Mouse (Mus musculus): Measurements from ENCODE around the gene Ehd2.

Gene Ehd2

GRCm38 (mm10) chr7:15967312-15967711, at the start of gene Ehd2:
Ehd2 (minus strand) TSS chr7:15967567.
- DNase-seq (ENCODE audit: low spot score), result peak; percentile 90

GRCm38 (mm10) chr7:16015384-16015783, 48.0 kb upstream of the Ehd2 start:
- DNase-seq (ENCODE audit: low spot score), result no peak

- DNase-seq (ENCODE audit: low spot score), result no peak
Measured at GRCm38 (mm10) chr7:16014521-16015175, 47.3 kb upstream of the Ehd2 start.

DNA sequence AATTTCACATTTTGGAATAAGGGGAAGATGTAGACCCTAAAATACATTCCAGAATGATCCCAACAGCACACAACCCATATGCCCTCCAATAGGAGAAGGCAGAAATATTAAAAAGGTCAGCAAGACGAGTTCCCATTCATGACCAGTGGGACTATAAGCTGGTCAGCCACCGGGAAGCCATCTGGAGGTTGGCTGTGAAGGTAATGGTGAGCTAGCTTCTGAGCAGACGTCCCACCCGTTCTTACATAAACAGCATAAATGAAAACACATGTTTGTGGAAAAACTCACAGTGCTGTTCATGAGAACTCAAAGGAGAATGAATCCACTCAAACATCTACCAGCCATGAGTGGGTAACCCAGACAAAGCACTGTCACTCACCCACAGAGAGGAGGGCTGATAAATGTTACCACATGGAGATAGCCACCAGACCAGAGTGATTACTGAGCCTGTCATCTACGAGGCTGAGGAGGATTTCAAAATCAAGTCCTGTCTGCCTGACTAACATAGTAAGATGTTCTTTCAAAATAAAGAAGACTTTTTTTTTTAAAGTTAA, 46.4 kb upstream of the Ehd2 start:
- DNase-seq (ENCODE audit: low spot score), result no peak

DNA sequence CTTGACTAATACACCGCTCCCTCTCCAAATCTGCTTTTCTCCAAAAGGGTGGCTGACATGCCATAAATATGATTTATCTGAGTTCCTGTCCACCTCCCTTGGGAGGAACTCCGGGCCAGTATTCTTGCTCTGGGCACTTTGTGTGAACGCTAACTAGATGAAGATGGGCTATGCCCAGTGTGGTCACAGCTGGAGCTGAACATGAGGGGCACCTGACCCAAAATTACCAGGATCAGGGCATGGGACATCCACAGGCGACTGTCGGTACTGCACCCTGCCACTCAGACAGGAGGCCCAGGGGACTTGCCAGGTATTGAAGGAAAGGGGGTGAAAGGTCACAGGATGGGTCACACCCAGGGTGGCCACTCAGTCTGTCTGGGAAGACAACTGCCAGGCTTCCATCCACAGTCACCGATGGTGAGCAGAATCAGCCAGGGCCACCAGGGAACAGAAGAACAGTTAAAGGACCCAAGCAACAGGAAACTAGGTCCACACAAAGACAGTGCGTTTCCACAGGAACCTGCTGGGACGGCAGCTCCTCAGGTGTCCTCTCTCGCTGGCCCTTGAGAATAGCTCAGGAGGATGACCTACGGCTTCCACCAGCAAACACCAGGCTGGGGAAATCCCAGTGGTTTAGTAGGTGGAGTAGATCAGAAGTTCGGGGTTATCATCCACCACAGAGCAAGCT, 45.4 kb upstream of the Ehd2 start:
- peak; percentile 78 for DNase-seq (ENCODE audit: low spot score)

DNA sequence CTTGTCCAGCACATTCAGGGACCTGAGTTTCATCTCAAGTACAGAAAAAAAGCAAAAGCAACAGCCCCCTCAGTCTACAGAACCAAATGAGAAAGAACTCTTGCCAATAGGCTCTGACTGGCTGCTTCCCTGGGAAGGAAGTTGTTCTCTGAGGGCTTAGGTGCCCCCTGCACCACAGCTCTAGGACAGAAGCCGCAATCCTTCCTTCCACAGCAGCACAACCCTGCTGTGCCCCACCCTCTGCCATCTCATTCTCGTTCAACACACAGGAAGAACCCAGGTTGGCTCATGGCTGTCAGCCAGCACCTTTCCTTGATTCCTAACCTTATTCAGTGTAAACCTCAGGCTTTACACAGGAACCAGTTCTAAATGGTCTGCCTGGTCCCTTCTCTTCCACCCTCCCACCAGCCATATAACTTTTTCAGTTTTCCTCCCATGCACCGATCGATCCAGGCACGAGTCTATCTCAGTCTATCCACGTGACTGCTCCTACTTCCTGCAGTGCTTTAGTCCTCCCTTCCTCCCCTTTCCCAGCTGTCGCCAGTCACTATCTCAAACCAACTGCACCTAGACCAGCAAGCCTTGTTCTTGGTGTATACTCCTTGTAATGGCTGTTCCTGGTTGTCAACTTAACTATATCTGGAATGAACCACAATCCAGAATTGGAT, 44.2 kb upstream of the Ehd2 start:
- DNase-seq (ENCODE audit: low spot score), result no peak

DNA sequence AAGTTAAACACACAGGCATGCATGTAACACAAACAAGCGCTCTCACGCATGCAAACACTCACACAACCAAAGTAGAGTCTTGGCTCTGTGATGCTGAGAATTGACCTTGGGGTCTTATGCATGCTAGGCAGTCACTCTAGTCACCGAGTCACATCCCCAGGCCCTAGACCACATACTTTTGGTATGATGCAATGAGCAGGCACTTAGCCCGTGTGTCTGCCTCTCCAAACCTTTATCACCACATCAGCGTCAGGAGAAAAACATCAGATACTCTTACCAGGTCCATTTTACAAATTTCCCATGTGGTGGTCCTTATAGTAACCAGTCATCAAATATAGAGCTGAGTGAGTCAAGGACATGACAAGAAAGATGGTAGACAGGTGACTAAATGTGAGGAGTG, 43.3 kb upstream of the Ehd2 start:
- no peak for DNase-seq (ENCODE audit: low spot score)

GRCm38 (mm10) chr7:16009636-16010035, 42.3 kb upstream of the Ehd2 start:
- no peak for DNase-seq (ENCODE audit: low spot score)

- no peak for DNase-seq (ENCODE audit: low spot score)
Measured at GRCm38 (mm10) chr7:16005020-16005419, 37.7 kb upstream of the Ehd2 start.

DNA sequence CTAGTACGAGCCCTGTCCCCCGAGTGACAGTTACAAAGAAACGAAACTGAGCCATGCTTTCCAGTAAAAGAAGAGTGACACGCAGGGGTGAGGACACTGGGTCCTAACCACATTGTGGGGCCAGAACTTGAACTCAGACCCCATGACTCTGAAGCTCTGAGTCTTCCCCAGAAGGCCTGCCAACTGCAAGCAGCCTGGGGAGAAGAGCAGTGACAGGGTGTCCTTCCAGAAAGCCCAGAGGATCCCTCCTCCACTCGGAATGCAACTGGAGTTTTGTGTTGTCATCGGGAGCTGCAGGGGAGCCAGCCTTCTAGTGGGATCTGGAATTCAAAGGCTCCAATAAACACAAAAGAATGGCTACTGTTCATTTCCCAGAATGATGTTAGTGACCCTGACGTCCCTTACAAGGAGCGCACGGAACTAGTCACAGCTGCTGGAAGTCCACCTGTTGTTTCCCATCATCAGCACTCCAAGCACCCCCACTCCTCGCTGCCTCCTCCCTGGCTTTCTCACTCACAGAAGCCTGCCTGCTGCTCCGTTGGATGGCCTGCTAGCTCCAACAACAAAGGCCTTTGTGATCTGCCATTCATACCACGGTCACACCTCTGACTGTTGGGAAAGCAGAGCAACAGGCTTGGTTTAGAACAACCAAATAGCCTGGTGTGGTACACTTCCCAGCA, 37.0 kb upstream of the Ehd2 start:
- DNase-seq (ENCODE audit: low spot score), result no peak

DNA sequence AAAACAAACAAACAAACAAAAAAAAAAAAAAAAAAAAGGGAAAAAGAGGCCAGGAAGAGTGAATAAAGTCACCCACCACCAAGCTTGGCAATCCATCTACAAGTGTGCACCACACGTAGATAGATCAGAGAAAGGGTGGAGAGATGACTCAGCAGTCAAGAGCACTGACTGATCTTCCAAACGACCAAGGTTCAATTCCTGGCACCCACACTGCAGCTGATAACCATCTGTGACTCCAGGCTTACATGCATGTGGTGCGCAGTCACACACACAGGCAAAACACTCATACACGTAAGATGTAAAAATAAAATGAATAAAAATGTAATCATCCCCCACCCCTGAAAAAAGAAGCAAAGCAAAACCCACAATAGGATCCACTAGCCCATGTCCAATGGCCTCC, 35.7 kb upstream of the Ehd2 start:
- no peak for DNase-seq (ENCODE audit: low spot score)

DNA sequence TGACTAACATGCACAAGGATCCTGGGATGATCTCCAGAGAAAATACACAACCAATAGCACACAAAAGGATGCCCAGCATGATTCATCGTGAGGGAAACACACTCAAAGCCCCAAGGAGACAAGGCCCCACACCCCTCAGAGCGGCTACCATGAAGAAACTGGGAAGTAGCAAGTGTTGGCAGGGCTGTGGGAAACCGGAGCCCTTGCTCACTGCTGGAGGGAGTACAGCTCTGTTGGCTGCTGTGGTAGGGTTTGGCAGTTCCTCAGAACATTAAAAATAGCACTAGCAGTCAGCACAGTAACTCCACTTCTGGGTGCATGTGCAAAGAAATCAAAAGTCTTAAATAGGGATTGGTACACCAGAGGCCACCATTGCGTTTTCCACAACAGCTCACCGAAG, 34.8 kb upstream of the Ehd2 start:
- DNase-seq (ENCODE audit: low spot score), result no peak

- DNase-seq (ENCODE audit: low spot score), result no peak
Measured at GRCm38 (mm10) chr7:16001691-16002090, 34.3 kb upstream of the Ehd2 start.

DNA sequence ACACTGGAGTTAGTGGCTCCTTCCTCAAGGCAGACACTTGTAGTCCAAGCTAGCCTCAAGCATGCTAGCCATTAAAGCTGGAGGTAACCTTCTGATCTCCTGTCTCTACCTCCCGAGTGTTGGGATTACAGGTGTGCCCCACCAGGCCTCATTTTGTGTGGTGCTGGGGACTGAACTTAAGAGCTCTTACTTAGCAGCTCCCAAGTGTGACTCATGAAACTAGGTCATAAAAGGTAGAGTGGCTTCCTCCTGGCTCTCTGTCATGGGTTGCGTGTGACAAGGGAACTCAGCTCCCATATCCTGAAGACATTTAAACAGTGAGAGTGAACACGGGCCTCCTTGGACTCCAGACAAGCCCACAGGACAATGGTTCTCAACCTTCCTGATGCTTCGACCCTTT, 26.4 kb upstream of the Ehd2 start:
- no peak for DNase-seq (ENCODE audit: low spot score)

DNA sequence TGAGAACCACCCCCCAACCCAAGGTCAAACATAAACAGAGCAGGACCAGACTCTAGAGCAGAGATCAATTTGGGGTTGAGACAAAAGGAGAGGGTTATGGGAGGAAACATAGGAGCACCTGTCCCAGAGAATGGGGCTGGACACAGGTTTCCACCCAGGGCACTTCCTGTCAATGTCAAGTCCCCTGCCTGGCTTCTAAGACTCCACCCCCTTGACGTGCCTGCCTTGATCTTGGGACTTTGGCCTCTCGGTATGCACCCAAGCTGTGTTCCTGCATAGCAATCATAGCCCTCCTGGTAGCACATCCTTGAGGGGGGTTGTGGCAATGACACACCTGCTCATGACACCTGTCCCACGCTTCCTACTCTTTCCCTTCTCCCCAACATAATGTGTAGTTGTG, 25.8 kb upstream of the Ehd2 start:
- DNase-seq (ENCODE audit: low spot score), result no peak

DNA sequence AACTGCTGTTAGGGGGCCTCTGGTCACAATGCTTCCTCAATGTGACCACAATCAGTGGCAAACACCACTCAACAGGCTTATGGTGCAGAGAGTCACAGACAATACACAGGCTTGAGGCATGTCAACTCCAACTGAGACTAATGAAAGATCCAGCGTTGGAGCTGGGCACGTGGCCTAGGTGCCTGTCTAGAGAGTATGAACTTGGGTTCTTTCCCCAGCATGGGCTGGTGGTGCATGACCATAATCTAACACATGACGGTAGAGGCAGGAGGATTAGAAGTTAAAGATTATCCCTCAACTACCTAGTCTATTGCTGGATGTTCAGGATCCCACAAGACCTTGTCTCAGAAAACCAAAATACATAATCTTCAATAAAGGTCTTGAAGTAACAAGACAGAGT, 24.4 kb upstream of the Ehd2 start:
- no peak for DNase-seq (ENCODE audit: low spot score)

- no peak for DNase-seq (ENCODE audit: low spot score)
Measured at GRCm38 (mm10) chr7:15987661-15988356, 20.4 kb upstream of the Ehd2 start.

DNA sequence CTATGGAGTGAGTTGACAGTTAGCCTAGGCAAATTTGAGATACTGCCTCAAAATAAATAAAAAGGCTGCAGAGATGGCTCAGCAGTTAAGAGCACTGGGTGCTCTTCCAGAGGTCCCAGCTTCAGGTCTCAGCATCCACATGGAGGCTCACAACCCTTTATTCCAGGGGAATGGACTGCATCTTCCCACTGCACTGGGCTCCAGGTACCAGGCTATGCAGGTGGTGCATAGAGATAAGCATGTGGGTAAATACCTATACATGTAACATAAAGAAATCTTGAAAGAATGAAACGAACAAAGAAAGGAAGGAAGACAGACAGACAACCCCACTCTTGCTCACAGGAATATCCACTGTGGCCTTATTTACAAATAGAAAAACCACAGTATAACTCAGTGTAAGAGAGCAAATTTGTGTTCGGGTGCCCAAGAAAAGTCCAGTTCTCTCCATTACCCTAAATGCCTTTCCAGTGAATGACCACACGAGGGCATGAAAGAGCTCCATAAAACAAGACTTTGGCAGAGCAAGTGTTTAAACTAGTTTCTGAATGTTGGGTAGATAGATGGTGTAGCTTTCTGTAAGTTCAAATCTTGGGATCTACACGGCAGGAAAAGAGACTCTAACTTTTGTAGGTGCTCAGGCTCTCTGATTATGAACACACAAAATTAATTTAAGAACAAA, 15.5 kb upstream of the Ehd2 start:
- DNase-seq (ENCODE audit: low spot score), result no peak

DNA sequence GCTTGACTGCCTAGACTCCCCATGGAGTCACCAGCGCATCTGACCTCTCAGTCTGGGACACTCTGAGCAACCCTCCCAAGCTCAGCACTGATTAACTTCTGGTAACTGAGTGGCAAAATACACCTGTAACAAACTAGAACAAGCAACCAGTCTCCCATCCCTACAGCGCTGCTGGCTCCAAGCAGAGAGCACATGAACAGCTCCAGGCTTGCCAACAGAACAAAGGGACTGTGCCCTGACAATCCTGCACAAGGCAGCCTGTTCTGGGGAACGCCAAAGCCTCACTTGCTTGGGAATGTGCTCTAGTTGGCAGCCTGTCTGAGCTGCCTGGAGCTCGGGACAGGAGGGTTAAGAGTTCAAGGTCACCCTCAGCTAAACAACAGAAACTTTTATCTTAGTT, 14.2 kb upstream of the Ehd2 start:
- peak; percentile 64 for DNase-seq (ENCODE audit: low spot score)

DNA sequence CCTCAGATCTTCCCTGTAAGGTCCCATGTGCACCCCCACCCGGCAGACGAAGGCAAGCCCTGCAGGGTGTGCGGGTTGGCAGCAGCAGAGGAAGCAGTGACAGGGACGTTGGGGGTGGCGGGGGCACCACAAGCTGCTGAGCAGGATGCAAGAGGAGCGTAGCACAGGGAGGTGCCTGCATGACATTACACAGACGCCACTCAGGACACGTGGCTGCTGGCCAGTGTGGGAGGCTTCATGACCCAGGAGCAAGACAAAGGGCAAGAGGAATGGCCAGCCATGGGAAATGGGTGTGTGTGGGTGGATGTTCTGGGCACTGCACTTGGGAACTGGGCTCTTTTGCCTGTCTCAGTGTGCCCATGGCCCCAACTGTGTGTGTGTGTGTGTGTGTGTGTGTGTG, 12.9 kb upstream of the Ehd2 start:
- peak; percentile 62 for DNase-seq (ENCODE audit: low spot score)

- peak; percentile 73 for DNase-seq (ENCODE audit: low spot score)
Measured at GRCm38 (mm10) chr7:15975904-15976303, 8.5 kb upstream of the Ehd2 start.
